Mouse (Mus musculus) ES-E14 (cell line): Measurements from ENCODE around the gene Oas1c. TPM values are rescaled to one million over a fixed set of nuclear protein-coding genes. Genes with fewer than 3 reads are reported as not detected.

Experiments used
- DNase-seq: peaks from one replicate; pipeline ENCODE4 v3.0.0-alpha.2; 2013; ENCODE audit warnings: low read depth, low spot score
- H3K27ac ChIP-seq: 2 replicates; pipeline ENCODE4 v1.5.1; 2012; ENCODE audit warnings: low read depth, mild to moderate bottlenecking, low read length, moderate library complexity, mixed read lengths; ENCODE audit not compliant: poor library complexity, insufficient read depth, severe bottlenecking
- H3K36me3 ChIP-seq: 2 replicates; pipeline ENCODE4 v1.6.1; 2012; ENCODE audit warnings: mild to moderate bottlenecking, low read length, moderate library complexity, mixed read lengths; ENCODE audit not compliant: control insufficient read depth, poor library complexity, insufficient read depth, severe bottlenecking
- H3K4me1 ChIP-seq, 2 experiments: fragments of 150-350 bp in 1 of 2; sonication (generic) in 1 of 2; 2 replicates each; pipeline ENCODE4 v1.6.1; 2012; ENCODE audit warnings: low read length in 2 of 2, mild to moderate bottlenecking in 1 of 2, mixed read lengths in 1 of 2; ENCODE audit not compliant: control insufficient read depth in 2 of 2, insufficient read depth in 2 of 2, poor library complexity in 1 of 2
- H3K4me3 ChIP-seq, 2 experiments: fragments of 150-350 bp in 1 of 2; sonication (generic) in 1 of 2; 2 replicates each; pipeline ENCODE4 v1.5.1; 2012; ENCODE audit warnings: low read length in 2 of 2, low read depth in 1 of 2, mild to moderate bottlenecking in 1 of 2, mixed read lengths in 1 of 2; ENCODE audit not compliant: insufficient read depth in 1 of 2, poor library complexity in 1 of 2, severe bottlenecking in 1 of 2
- H3K9ac ChIP-seq: 2 replicates; pipeline ENCODE4 v1.6.1; 2012; ENCODE audit warnings: low read depth, mild to moderate bottlenecking, low read length, mixed read lengths; ENCODE audit not compliant: poor library complexity, insufficient read depth, severe bottlenecking
- H3K9me3 ChIP-seq: fragments of 150-350 bp; sonication (generic); 2 replicates; pipeline ENCODE4 v1.6.1; 2012; ENCODE audit warnings: low read depth, mild to moderate bottlenecking, low read length; ENCODE audit not compliant: control insufficient read depth, insufficient read depth
- CHD2 ChIP-seq: IDR thresholded peaks from 2 replicates; pipeline ENCODE4 v1.6.1; 2014; ENCODE audit warnings: mild to moderate bottlenecking, low read depth, low read length, inconsistent platforms
- HCFC1 ChIP-seq: IDR thresholded peaks from 2 replicates; pipeline ENCODE4 v1.6.1; 2012; ENCODE audit warnings: low read length, inconsistent platforms, borderline replicate concordance; ENCODE audit not compliant: insufficient read depth
- MAFK ChIP-seq: IDR thresholded peaks from 2 replicates; pipeline ENCODE4 v1.6.1; 2014; ENCODE audit warnings: mild to moderate bottlenecking, low read depth, low read length, inconsistent platforms; ENCODE audit not compliant: insufficient read depth
- ZC3H11A ChIP-seq: IDR thresholded peaks from 2 replicates; pipeline ENCODE4 v1.6.1; 2012; ENCODE audit warnings: low read depth, mild to moderate bottlenecking, inconsistent platforms, low read length, borderline replicate concordance
- ZNF384 ChIP-seq: IDR thresholded peaks from 2 replicates; pipeline ENCODE4 v1.6.1; 2012; ENCODE audit warnings: low read depth, low read length, inconsistent platforms
- in situ Hi-C, 2 experiments: fragments of 600-800 bp; cut with MboI; formaldehyde crosslinking; loops; one replicate each; pipeline ENCODE4 v1.15.1; 2025; ENCODE audit warnings: low sequenced_read_pairs in 2 of 2, inconsistent platforms in 1 of 2; ENCODE audit not compliant: unreplicated experiment in 2 of 2
- total RNA-seq: library from RNA; depleted of rRNA; stranded (reverse); fragments of 300-350 nt; gene quantifications from 2 replicates; pipeline ENCODE4 v1.2.3, GENCODE M21; 2012

The Oas1c gene
- total RNA-seq, 1 experiment = 1.2 TPM

- TF ChIP-seq ZNF384 (no peak), ZC3H11A (no peak), MAFK (no peak), CHD2 (no peak), HCFC1 (no peak)
- Histone ChIP-seq H3K4me1 (peaks cover 7 to 10% of the 10 kb centered on the region in 2 experiments; a peak in 1 of 4 replicates), H3K9me3 (no peaks in the 10 kb centered on the region), H3K9ac (no peak overlapping the region), H3K27ac (no peak overlapping the region), H3K36me3 (no peaks in the 10 kb centered on the region), H3K4me3 (no peak overlapping the region)
- no peak for DNase-seq
- in situ Hi-C loops = no loop called here
Observed at GRCm38 (mm10) chr5:120778941-120779340, 33.4 kb downstream of the Oas1c start.

- no peak within 1 kb of the TSS for H3K4me3 ChIP-seq
- no peaks in the 10 kb centered on the region for H3K36me3 ChIP-seq
- H3K27ac ChIP-seq = no peak within 1 kb of the TSS
- H3K9ac ChIP-seq = no peak within 1 kb of the TSS
- no peaks in the 10 kb centered on the region for H3K9me3 ChIP-seq
- in situ Hi-C loops = no loop called here
- no peak for DNase-seq
- H3K4me1 ChIP-seq = peaks cover 4 to 7% of the 10 kb centered on the region in 2 experiments; a peak in 1 of 4 replicates
- TF ChIP-seq MAFK (no peak), ZC3H11A (no peak), CHD2 (no peak), ZNF384 (no peak), HCFC1 (no peak)
Observed at GRCm38 (mm10) chr5:120777478-120777877, 34.8 kb downstream of the Oas1c start, which contains the start of gene Oas3. Oas3 (minus strand) TSS chr5:120777661.

GRCm38 (mm10) chr5:120776801-120777200 is 35.5 kb downstream of the Oas1c start:
- no peak for TF ChIP-seq ZNF384
- no peak for TF ChIP-seq MAFK
- no peak for TF ChIP-seq ZC3H11A
- no peak for TF ChIP-seq CHD2
- TF ChIP-seq HCFC1 = no peak
- Histone ChIP-seq H3K27ac (no peak overlapping the region), H3K9ac (no peak overlapping the region), H3K9me3 (no peaks in the 10 kb centered on the region), H3K4me3 (no peak overlapping the region), H3K4me1 (peaks cover 4% of the 10 kb centered on the region in 2 experiments; a peak in 1 of 4 replicates), H3K36me3 (no peaks in the 10 kb centered on the region)
- in situ Hi-C loops = no loop called here
- no peak for DNase-seq

- Histone ChIP-seq H3K9me3 (no peaks in the 10 kb centered on the region), H3K9ac (peak overlapping the region; percentile 33; the same call in 1 of the 2 replicates), H3K4me3 (no peak overlapping the region), H3K36me3 (no peaks in the 10 kb centered on the region), H3K4me1 (peaks cover 4% of the 10 kb centered on the region in 2 experiments; a peak in 1 of 4 replicates), H3K27ac (no peak overlapping the region)
- in situ Hi-C loops = no loop called here
- DNase-seq = no peak
- TF ChIP-seq ZC3H11A (no peak), HCFC1 (no peak), MAFK (no peak), CHD2 (no peak), ZNF384 (no peak)
Observed at GRCm38 (mm10) chr5:120775287-120775985, 36.9 kb downstream of the Oas1c start.

GRCm38 (mm10) chr5:120769396-120769795 is 42.9 kb downstream of the Oas1c start:
- no peaks in the 10 kb centered on the region for H3K9me3 ChIP-seq
- H3K27ac ChIP-seq = no peak overlapping the region
- TF ChIP-seq MAFK (no peak), CHD2 (no peak), HCFC1 (no peak), ZNF384 (no peak), ZC3H11A (no peak)
- in situ Hi-C loops = no loop called here
- H3K36me3 ChIP-seq = no peaks in the 10 kb centered on the region
- DNase-seq = no peak
- no peak overlapping the region for H3K4me3 ChIP-seq
- H3K4me1 ChIP-seq = no peaks in the 10 kb centered on the region
- H3K9ac ChIP-seq = no peak overlapping the region
